ENCODE assay signal across 7 mouse cellular contexts in genomic region chr1:90998268-90998890, GRCm38 (mm10). TPM values are rescaled to one million over a fixed set of nuclear protein-coding genes. Genes with fewer than 3 reads are reported as not detected.
DNase-seq lines count a peak whose midpoint lies in the region; ATAC-seq and TF ChIP-seq lines count a peak whose summit lies in the region.

Gene Lrrfip1 (plus strand): TSS chr1:90998737.

- peaks cover 6% of the 10 kb centered on the region for H3K9me3 ChIP-seq in heart, embryonic 12.5 days (replicated peaks)
- no peaks in the 10 kb centered on the region for H3K9me3 ChIP-seq in lung, embryonic 14.5 days (ENCODE audit: low read depth, low read length)

- peak within 1 kb of the TSS; percentile 67 for H3K4me3 ChIP-seq in bone marrow, adult 2 months (replicated peaks; ENCODE audit: control insufficient read depth, low read depth, low read length)
- H3K4me3 ChIP-seq in heart, embryonic 12.5 days: peak within 1 kb of the TSS; percentile 82
- H3K4me3 ChIP-seq in lung, embryonic 14.5 days (ENCODE audit: low read depth, low read length): peak within 1 kb of the TSS; percentile 75
- peak within 1 kb of the TSS; percentile 76 for H3K4me3 ChIP-seq in olfactory bulb, adult 2 months (ENCODE audit: insufficient read depth, low read depth, low read length)

- peak within 1 kb of the TSS; percentile 98 for H3K9ac ChIP-seq in heart, embryonic 12.5 days
- peak within 1 kb of the TSS; percentile 78 for H3K9ac ChIP-seq in lung, embryonic 14.5 days

- peak within 1 kb of the TSS; percentile 75 for H3K4me2 ChIP-seq in heart, embryonic 12.5 days
- H3K4me2 ChIP-seq in lung, embryonic 14.5 days: peak within 1 kb of the TSS; percentile 97

- H3K27ac ChIP-seq in bone marrow, adult 2 months (ENCODE audit: control insufficient read depth, insufficient read depth, low read depth, low read length, poor library complexity): peak within 1 kb of the TSS; percentile 22; the same call in 1 of the 2 replicates
- peak within 1 kb of the TSS; percentile 98 for H3K27ac ChIP-seq in heart, embryonic 12.5 days (ENCODE audit: poor library complexity, severe bottlenecking)
- peak within 1 kb of the TSS; percentile 42; the same call in 1 of the 2 replicates for H3K27ac ChIP-seq in lung, embryonic 14.5 days (ENCODE audit: low read depth)
- no peak within 1 kb of the TSS for H3K27ac ChIP-seq in olfactory bulb, adult 2 months (ENCODE audit: insufficient read depth, low read depth, low read length)

- no peak for TF ChIP-seq POLR2A in bone marrow, adult 2 months (IDR thresholded peaks at IDR 0.05; ENCODE audit: borderline replicate concordance, control insufficient read depth, low read depth, low read length)
- peak; percentile 55 for TF ChIP-seq POLR2A in olfactory bulb, adult 2 months (IDR thresholded peaks at IDR 0.05; ENCODE audit: insufficient read depth, low read depth, low read length)

- H3K4me1 ChIP-seq in bone marrow, adult 2 months (ENCODE audit: control insufficient read depth, insufficient read depth, low read length): no peaks in the 10 kb centered on the region; the same call in 1 of the 2 replicates
- H3K4me1 ChIP-seq in heart, embryonic 12.5 days (replicated peaks): peaks cover 50% of the 10 kb centered on the region
- H3K4me1 ChIP-seq in lung, embryonic 14.5 days (ENCODE audit: insufficient read depth): peaks cover 3% of the 10 kb centered on the region; the same call in 1 of the 2 replicates
- peaks cover 14% of the 10 kb centered on the region; the same call in 1 of the 2 replicates for H3K4me1 ChIP-seq in olfactory bulb, adult 2 months (ENCODE audit: control insufficient read depth, insufficient read depth, low read length)

- peak; percentile 85 for DNase-seq in Muller cell, postnatal 12 days (ENCODE audit: inconsistent ontology term)
- peak; percentile 70 to 82 for DNase-seq in kidney, postnatal 4 days
- DNase-seq in lung, embryonic 14.5 days: peak; percentile 77

- no peaks in the 10 kb centered on the region for H3K27me3 ChIP-seq in heart, embryonic 12.5 days (replicated peaks)
- no peaks in the 10 kb centered on the region for H3K27me3 ChIP-seq in lung, embryonic 14.5 days (ENCODE audit: insufficient read depth, low read length)

- ATAC-seq in erythroid progenitor cell, adult 5-6 weeks (replicated peaks; ENCODE audit: low FRiP score, poor library complexity, severe bottlenecking): no peak
- peak; percentile 48 for ATAC-seq in heart, embryonic 12.5 days (ENCODE audit: insufficient number of reproducible peaks, low FRiP score)
- ATAC-seq in lung, embryonic 14.5 days (ENCODE audit: insufficient read depth): peak; percentile 85

- no peak for TF ChIP-seq CTCF in bone marrow, adult 2 months (IDR thresholded peaks at IDR 0.05; ENCODE audit: control insufficient read depth, insufficient read depth, low read length)
- no peak for TF ChIP-seq CTCF in lung, embryonic 14.5 days (IDR thresholded peaks at IDR 0.05; ENCODE audit: low read depth)
- TF ChIP-seq CTCF in olfactory bulb, adult 2 months (IDR thresholded peaks at IDR 0.05; ENCODE audit: insufficient read depth, low read depth, low read length): no peak

- 0 out of 2 replicates have a peak, but pooled peaks cover 3% of the 10 kb centered on the region for H3K36me3 ChIP-seq in heart, embryonic 12.5 days
- no peaks in the 10 kb centered on the region for H3K36me3 ChIP-seq in lung, embryonic 14.5 days (ENCODE audit: insufficient read depth)

- 1% methylated on average over 59 of the region's 59 CpGs for WGBS in bone marrow, adult 2 months
- WGBS in heart, embryonic 12.5 days: 3% methylated on average over 54 of the region's 59 CpGs
- 3% methylated on average over 59 of the region's 59 CpGs for WGBS in lung, embryonic 14.5 days
- WGBS in olfactory bulb, adult 2 months: 2% methylated on average over 59 of the region's 59 CpGs

RNA-seq across cellular contexts. Expression of gene Lrrfip1, which starts in this region (rescaled TPM):
- polyA plus RNA-seq in bone marrow, adult 2 months (2011; ENCODE audit: insufficient read depth, insufficient read length, low replicate concordance, missing spikeins): 30.9 and 51.9 TPM in 2 replicates
- 21.0 and 28.1 TPM in 2 replicates for total RNA-seq in erythroid progenitor cell, adult 5-6 weeks (2015; ENCODE audit: low replicate concordance)
- total RNA-seq in erythroid progenitor cell, adult 5-6 weeks (2017; ENCODE audit: low replicate concordance): 17.1 and 22.1 TPM in 2 replicates
- polyA plus RNA-seq in heart, embryonic 12.5 days (2016; fragmentation: Nextera tagmentation; extraction: Ambion mirVana): 151 and 161 TPM in 2 replicates
- polyA plus RNA-seq in lung, embryonic 14.5 days (2014; fragmentation: Nextera tagmentation; extraction: Ambion mirVana): 47.1 and 49.4 TPM in 2 replicates
- not detected in 2 replicates for polyA plus RNA-seq in olfactory bulb, adult 2 months (2012; ENCODE audit: insufficient read depth, insufficient read length, low replicate concordance, missing spikeins)
